Mouse (Mus musculus): ENCODE measurements around the gene Coq5.
"Not testable (repeated sequence)": the region's sequence is repeated elsewhere in the genome, so short reads cannot be mapped to it uniquely, and the experiment has no call there.

Gene Coq5

DNA sequence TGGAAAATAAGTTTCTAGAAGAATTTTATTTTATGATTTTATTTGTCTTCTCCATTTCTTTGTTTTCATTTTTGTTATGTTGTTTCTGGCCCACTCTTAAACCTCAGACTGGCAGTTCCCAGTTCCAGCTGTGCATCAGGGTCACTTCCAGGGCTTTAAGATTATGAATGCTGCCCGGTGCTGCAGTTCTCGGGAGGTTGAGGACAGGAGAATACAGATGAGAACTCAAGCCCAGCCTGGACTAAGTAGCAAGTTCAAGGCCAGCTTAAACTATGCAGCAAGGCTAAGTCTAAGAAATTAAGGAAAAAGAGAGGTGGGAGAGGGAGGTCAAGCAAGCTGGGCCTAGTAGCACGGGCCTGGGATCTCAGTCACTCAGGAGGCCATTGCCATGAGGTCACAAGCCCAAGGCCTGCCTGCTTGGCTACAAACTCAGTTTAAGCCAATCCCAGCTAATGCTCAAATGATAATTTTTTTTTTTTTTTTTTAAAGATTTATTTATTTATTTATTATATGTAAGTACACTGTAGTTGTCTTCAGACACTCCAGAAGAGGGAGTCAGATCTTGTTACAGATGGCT lies 11.9 kb upstream of the Coq5 start:
- no peak for DNase-seq (ENCODE audit: low spot score in 2 of 2)

- no peak for DNase-seq (ENCODE audit: low spot score in 2 of 2)
Measured at GRCm38 (mm10) chr5:115268266-115268665, 11.2 kb upstream of the Coq5 start.

DNA sequence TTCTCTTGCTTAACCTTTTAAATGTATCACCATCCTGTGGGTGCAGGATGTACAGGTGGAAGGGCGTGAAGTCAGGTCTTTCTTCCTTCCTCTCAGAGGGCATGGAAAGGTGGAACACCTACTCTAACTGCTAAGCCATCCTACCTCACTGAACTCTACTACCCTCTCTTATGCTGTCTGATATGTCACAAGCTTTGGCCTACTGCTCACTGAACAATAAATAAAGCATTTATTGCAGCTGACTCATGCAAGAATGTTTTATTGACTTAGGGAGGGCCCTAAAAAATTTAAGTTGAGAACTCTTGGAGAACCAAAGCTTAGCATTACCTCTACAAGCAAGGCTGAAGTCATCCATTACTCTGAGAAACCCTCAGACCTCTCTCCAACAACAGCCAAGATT lies 9.5 kb upstream of the Coq5 start:
- no peak for DNase-seq (ENCODE audit: low spot score in 2 of 2)

GRCm38 (mm10) chr5:115271931-115272811 lies 7.3 kb upstream of the Coq5 start:
- DNase-seq (ENCODE audit: low spot score in 2 of 2), result peak in 1 of 2 experiments; percentile 28

DNA sequence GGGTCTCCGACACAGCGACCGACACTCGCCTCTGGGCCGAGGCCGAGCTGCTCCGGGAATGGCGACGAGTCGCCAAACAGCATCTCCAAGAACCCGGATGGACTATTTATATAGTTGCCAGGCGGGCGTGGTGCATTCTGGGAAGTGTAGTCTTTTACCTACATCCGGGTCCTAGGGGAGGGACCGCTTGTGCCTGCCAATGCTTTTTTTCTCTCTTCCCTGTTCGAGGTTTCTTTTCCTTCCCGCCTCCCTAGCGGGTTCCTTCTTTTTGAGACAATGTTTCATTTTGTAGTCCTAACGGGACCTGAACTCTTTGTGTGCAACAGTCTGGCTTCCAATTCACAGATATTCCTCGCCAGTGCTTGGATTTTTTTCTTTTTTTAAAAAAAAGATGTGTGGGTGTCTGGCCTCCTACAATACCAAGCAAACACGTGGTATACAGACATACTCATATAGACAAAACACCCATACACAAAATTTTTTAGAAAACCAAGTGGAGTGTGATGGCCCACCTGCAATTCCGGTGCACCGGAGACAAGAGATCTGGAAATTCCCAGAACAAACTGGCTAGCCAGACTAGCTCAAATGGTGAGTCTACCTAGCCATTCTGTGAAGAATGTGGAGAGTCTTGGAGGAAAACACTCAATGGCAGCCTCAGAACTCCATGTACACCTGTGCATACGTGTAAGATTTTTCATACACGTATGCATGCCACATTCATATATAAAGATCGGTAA lies 6.5 kb upstream of the Coq5 start, which contains the start of gene Rnf10:
Gene Rnf10 (minus strand): TSS at position 87 of the 737 bp plus-strand sequence.
- peak; percentile 97 to 99 for DNase-seq (ENCODE audit: low spot score in 2 of 2)

- no peak for DNase-seq (ENCODE audit: low spot score in 2 of 2)
Measured at GRCm38 (mm10) chr5:115273549-115274135, 5.8 kb upstream of the Coq5 start.

GRCm38 (mm10) chr5:115274353-115274752 lies 5.1 kb upstream of the Coq5 start:
- DNase-seq (ENCODE audit: low spot score in 2 of 2), result no peak

GRCm38 (mm10) chr5:115274771-115275170 lies 4.7 kb upstream of the Coq5 start:
- no peak for DNase-seq (ENCODE audit: low spot score in 2 of 2)

DNA sequence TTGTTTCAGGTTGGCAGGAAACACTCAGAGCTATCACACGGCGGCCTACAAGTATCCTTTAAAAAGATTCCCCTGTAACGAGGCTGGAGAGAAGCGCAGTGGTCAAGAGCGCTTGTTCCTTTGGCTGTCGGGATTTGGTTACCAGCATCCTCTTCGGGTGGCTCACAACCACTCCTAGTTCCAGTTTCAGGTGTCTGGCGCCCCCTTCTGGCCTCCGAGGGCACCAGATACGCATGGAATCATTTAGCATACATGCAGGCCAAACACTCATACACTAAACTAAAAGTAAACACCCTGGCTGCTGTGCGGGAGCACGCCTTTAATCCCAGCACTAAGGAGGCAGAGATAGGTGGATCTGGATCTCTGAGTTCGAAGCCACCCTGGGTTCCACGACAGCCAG lies 3.5 kb upstream of the Coq5 start:
- no peak for DNase-seq (ENCODE audit: low spot score in 2 of 2)

DNA sequence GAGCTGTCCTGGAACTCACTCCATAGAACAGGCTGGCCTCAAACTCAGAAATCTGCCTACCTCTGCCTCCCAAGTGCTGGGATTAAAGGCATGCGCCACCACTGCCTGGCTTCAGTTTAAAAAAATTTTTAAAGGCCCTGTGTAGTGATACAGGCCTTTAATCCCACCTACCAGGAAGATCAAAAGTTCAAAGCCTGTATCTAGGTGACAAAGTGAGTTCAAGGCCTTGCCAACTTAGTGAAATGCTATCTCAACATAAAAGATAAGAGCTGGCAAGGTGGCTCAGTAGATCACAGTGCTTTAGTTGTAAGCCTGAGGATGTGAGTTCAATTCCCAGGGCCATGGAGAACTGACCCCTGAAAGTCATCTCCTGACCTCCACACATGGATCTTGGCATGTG lies 1.4 kb upstream of the Coq5 start:
- DNase-seq (ENCODE audit: low spot score in 2 of 2), result no peak

- DNase-seq (ENCODE audit: low spot score in 2 of 2), result no peak
Measured at GRCm38 (mm10) chr5:115278785-115279184, 681 bp upstream of the Coq5 start.

DNA sequence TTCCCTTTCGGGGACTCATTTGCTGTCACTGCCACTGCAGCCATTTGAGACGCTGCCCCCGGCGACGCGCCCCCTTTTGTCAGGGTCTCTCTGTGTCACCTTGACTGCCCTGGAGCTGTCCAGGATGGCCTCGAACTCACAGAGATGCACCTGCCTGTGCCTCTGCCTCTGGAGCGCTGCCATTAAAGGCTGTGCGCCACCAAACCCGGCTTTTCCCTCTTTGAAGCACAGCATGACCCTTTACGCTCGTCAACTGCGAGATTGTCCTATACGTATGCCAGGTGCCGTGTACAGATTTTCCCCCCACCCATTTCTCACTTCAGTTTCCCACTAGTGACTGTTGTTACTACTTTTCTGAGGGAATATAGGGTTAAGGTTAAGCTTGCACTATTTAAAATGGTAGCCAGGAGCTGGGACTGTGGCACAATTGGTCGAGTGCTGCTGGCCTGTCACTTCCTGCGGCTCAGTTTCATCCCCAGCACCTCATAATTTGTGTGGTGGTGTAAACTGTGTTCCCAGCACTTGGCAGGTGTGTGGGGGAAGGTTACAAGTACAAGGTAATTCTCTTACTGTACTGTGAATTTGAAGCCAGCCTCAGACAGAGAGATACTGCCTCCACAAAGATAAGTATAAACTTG lies 703 bp downstream of the Coq5 start:
- DNase-seq (ENCODE audit: low spot score in 2 of 2), result no peak

GRCm38 (mm10) chr5:115284735-115285134 lies 5.3 kb downstream of the Coq5 start:
- no peak for DNase-seq (ENCODE audit: low spot score in 2 of 2)

- no peak for DNase-seq (ENCODE audit: low spot score in 2 of 2)
Measured at GRCm38 (mm10) chr5:115294173-115294572, 14.7 kb downstream of the Coq5 start.

- DNase-seq (ENCODE audit: low spot score in 2 of 2), result no peak
Measured at GRCm38 (mm10) chr5:115296347-115296746, 16.9 kb downstream of the Coq5 start.

DNA sequence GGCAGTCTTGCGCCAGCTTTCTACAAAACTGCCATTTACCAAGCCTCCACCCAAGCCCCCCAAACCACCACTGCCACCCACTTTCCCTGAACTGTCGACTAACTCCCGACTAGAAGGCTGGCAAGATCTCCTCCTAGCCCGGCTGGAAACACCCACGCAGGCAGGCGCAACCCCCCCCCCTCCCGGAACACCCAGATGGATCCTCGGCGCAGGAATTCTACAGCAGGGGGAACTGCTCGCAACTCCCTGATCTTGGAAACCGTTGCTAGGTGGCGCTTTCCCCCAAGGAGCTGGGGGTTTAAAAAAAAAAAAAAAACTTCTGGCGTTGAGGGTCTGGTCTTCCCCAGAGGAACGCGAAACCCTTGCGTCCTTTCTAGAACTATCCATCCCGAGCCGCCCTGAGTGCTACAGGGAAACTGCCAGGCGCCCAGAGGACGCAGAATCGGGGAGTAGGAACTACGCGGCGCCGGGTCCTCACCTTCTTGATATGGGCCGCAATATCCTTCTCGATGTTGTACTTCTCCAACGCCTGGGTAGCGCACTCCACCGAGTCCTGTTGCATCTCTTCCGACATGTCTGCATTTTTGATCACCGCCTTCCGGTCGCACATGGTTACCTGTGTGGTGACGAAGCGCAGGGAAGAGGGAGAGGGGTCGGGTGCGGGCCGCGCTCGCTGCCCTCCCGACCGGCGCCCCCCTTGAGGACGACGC lies 20.7 kb downstream of the Coq5 start:
- DNase-seq (ENCODE audit: low spot score in 2 of 2), result peak; percentile 46 to 49

GRCm38 (mm10) chr5:115300792-115301614 lies 21.5 kb downstream of the Coq5 start, which contains the start of gene Dynll1:
Gene Dynll1 (minus strand): TSS chr5:115300999.
- DNase-seq (ENCODE audit: low spot score in 2 of 2), result peak; percentile 99

DNA sequence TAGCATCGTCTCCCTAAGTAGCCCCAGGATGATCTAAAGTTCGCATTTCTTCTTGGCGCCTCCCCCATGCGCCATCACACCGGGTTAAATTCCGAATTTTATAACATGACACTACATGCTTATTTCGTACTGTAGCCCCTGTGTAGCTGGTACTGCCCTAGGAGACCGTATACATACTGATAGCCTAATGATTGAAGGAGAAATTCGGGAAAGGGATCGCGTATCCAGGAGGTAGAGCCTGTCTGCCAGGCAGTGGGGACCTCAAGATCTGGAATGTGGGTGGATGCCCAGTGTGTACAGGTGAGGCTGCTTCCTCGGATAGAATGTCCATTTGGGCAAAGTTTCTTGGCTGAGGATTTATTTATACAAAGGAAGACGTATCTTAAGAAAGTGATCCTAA lies 22.1 kb downstream of the Coq5 start:
- no peak for DNase-seq (ENCODE audit: low spot score in 2 of 2)

- DNase-seq (ENCODE audit: low spot score in 2 of 2), result not testable (repeated sequence)
Measured at GRCm38 (mm10) chr5:115302190-115302589, 22.7 kb downstream of the Coq5 start.

DNA sequence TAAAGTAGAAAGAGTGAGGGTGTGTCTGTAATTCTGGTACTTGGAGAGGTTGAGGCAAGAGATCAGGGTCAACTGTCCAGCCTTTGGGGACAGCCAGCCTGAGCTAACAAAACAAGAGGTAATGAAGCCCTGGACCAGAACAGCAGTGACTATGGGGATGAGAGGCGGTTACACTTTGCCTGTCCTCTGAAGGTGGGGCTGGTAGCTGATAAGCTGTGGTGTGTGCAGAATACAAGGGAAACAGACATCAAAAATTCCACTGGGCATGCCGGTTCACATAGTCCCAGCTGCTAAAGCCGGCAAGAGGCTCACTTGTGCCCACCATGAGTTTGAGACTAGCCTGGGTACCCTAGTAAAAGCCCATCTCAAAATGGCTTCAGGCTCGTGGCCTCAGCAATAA lies 32.9 kb downstream of the Coq5 start:
- no peak for DNase-seq (ENCODE audit: low spot score in 2 of 2)

Measured in frontal cortex, postnatal 14 days (tissue).